9 mouse cellular contexts compared by ENCODE assay signal in the genomic region with DNA sequence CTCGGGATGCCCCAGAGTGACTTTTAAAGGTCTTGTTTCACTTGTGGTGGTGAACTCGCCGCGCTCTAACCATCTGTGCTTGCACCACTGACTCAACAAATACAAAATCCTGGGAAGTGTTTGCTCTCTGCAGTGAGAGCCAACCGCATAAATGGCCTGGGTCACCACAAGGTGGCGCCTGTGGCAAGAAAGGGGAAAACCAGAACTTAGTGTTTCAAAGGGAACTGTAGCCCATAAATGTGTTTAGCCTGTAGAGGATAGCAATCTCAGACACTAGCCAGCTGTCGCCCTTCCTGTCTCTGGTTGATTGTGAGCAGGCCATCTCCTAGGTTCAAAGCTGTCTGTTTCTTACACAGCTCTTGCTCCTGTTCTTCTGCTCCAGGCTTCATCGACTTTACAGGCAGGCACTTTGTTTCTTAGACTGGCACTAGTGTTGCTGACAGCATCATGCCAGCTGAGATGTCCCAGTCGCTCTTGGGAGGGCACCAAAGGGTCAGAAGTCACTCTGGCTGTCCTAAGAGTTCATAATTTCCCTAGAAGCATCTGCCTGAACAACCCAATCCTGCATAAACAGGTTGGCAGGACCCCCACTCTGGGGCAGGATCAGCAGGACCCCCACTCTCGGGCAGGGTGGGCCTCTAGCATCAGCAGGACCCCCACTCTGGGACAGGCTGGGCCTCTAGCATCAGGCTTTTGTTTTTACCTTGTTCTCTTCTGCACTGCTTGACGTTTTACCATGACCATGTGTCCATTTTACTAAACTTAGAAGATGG. TPM values are rescaled to one million over a fixed set of nuclear protein-coding genes. Genes with fewer than 3 reads are reported as not detected.
DNase-seq lines count a peak whose midpoint lies in the region; ATAC-seq and TF ChIP-seq lines count a peak whose summit lies in the region.
"Had no signal": no experiment of that assay in that cellular context is flagged by ENCODE, and none has a peak within 500 bp of the region (broad histone marks: within the 10 kb centered on the region; RNA-seq: fewer than 3 reads in every experiment).

No protein-coding gene starts in this region.

- no peaks in the 10 kb centered on the region for H3K79me2 ChIP-seq in CH12.LX (replicated peaks; ENCODE audit: control insufficient read depth, extremely low read depth, insufficient read depth, poor library complexity, severe bottlenecking)

- H3K36me3 ChIP-seq in CH12.LX (replicated peaks in 1 of 2; ENCODE audit: control insufficient read depth in 1 of 2, insufficient read depth in 1 of 2, low read length in 1 of 2), result peaks cover 35 to 58% of the 10 kb centered on the region in 2 experiments
- peaks cover 64% of the 10 kb centered on the region for H3K36me3 ChIP-seq in forebrain, embryonic 15.5 days

- TF ChIP-seq RAD21 in CH12.LX (IDR thresholded peaks at IDR 0.05; ENCODE audit: low read depth, low read length), result peak; percentile 71

- H3K9ac ChIP-seq in CH12.LX (ENCODE audit: insufficient read depth, low read depth), result no peak overlapping the region
- H3K9ac ChIP-seq in forebrain, embryonic 15.5 days (replicated peaks), result no peak overlapping the region
- H3K9ac ChIP-seq: embryonic facial prominence, embryonic 13.5 days had no signal

- no peak overlapping the region for H3K4me2 ChIP-seq in CH12.LX (ENCODE audit: insufficient read depth, low read depth, poor library complexity, severe bottlenecking)
- no peak overlapping the region for H3K4me2 ChIP-seq in forebrain, embryonic 15.5 days (replicated peaks)
- H3K4me2 ChIP-seq: embryonic facial prominence, embryonic 13.5 days had no signal

- peak; percentile 54 to 88 for TF ChIP-seq CTCF in CH12.LX (conservative IDR thresholded peaks at IDR 0.05 in 1 of 2, IDR thresholded peaks at IDR 0.05 in 1 of 2; ENCODE audit: low read depth in 2 of 2, low read length in 2 of 2)
- peak; percentile 88 for TF ChIP-seq CTCF in lung, adult 2 months (IDR thresholded peaks at IDR 0.05; ENCODE audit: insufficient read depth, low read length)
- peak; percentile 58 for TF ChIP-seq CTCF in olfactory bulb, adult 2 months (IDR thresholded peaks at IDR 0.05; ENCODE audit: insufficient read depth, low read depth, low read length)

- WGBS in forebrain, embryonic 15.5 days, result 53% methylated on average over 11 of the region's 11 CpGs
- 43% methylated on average over 11 of the region's 11 CpGs for WGBS in lung, adult 2 months
- 39% methylated on average over 11 of the region's 11 CpGs for WGBS in olfactory bulb, adult 2 months

- H3K4me3 ChIP-seq in CH12.LX (replicated peaks in 1 of 3; ENCODE audit: low read depth in 2 of 3, low read length in 2 of 3, poor library complexity in 1 of 3), result no peak overlapping the region
- H3K4me3 ChIP-seq in forebrain, embryonic 15.5 days, result no peak overlapping the region
- no peak overlapping the region for H3K4me3 ChIP-seq in lung, adult 2 months (replicated peaks; ENCODE audit: extremely low read depth, low read depth, low read length)
- no peak overlapping the region for H3K4me3 ChIP-seq in olfactory bulb, adult 2 months (ENCODE audit: insufficient read depth, low read depth, low read length)
- H3K4me3 ChIP-seq: embryonic facial prominence, embryonic 13.5 days had no signal

- intact Hi-C loops in heart, postnatal 36 days (cut with DNase I), result loop anchor here (1.0 to 5.0 kb wide), 2 partner anchors 43 to 76 kb away; a partner anchor contains a TSS

- dilution Hi-C loops in CH12.LX (cut with MboI; ENCODE audit: extremely low pct_ligation_motif_present, extremely low pct_unique_long_range_greater_than_20kb, low sequenced_read_pairs), result no loop called here

- peaks cover 3 to 17% of the 10 kb centered on the region in 2 experiments for H3K4me1 ChIP-seq in CH12.LX (ENCODE audit: control insufficient read depth in 1 of 2, insufficient read depth in 2 of 2)
- peaks cover 18% of the 10 kb centered on the region for H3K4me1 ChIP-seq in forebrain, embryonic 15.5 days
- no peaks in the 10 kb centered on the region for H3K4me1 ChIP-seq in lung, adult 2 months (ENCODE audit: control insufficient read depth, insufficient read depth, low read length)
- H3K4me1 ChIP-seq in olfactory bulb, adult 2 months (ENCODE audit: control insufficient read depth, insufficient read depth, low read length), result peaks cover 4% of the 10 kb centered on the region; the same call in 1 of the 2 replicates
- H3K4me1 ChIP-seq: embryonic facial prominence, embryonic 13.5 days had no signal

- H3K9me3 ChIP-seq in CH12.LX (replicated peaks; ENCODE audit: low read length), result no peaks in the 10 kb centered on the region
- no peaks in the 10 kb centered on the region for H3K9me3 ChIP-seq in forebrain, embryonic 15.5 days
- H3K9me3 ChIP-seq: embryonic facial prominence, embryonic 13.5 days had no signal

- no peak overlapping the region for H3K27ac ChIP-seq in CH12.LX (ENCODE audit: insufficient read depth, low read depth)
- no peak overlapping the region for H3K27ac ChIP-seq in forebrain, embryonic 15.5 days (replicated peaks)
- no peak overlapping the region for H3K27ac ChIP-seq in olfactory bulb, adult 2 months (ENCODE audit: insufficient read depth, low read depth, low read length)
- H3K27ac ChIP-seq: embryonic facial prominence, embryonic 13.5 days had no signal

- TF ChIP-seq POLR2A in CH12.LX (IDR thresholded peaks at IDR 0.05; ENCODE audit: low read depth, low read length), result no peak
- no peak for TF ChIP-seq POLR2A in lung, adult 2 months (IDR thresholded peaks at IDR 0.05; ENCODE audit: borderline replicate concordance, extremely low read depth, low read depth, low read length)
- TF ChIP-seq POLR2A in olfactory bulb, adult 2 months (IDR thresholded peaks at IDR 0.05; ENCODE audit: insufficient read depth, low read depth, low read length), result no peak

- no peaks in the 10 kb centered on the region for H3K27me3 ChIP-seq in CH12.LX (replicated peaks)
- H3K27me3 ChIP-seq in forebrain, embryonic 15.5 days, result no peaks in the 10 kb centered on the region
- H3K27me3 ChIP-seq: embryonic facial prominence, embryonic 13.5 days had no signal

- in situ Hi-C loops in CH12.LX (cut with MboI; ENCODE audit: low pct_ligation_motif_present, low pct_unique_long_range_greater_than_20kb, low sequenced_read_pairs), result no loop called here

- peak; percentile 70 for DNase-seq in CH12.LX (ENCODE audit: extremely low read depth)
- peak; percentile 76 to 86 for DNase-seq in heart, postnatal 36 days
- peak; percentile 82 for DNase-seq in layer of hippocampus, adult 11-12 months (ENCODE audit: low spot score)
- DNase-seq in lung, adult 2 months, result peak; percentile 78
- peak; percentile 59 for DNase-seq in testis, postnatal 14 days (ENCODE audit: low spot score)

- TF ChIP-seq EP300 in CH12.LX (IDR thresholded peaks at IDR 0.05; ENCODE audit: low read length), result no peak

- peak; percentile 85 for ATAC-seq in cerebellum, adult (ENCODE audit: insufficient number of reproducible peaks, low FRiP score, low TSS enrichment)
- ATAC-seq in forebrain, embryonic 15.5 days (replicated peaks), result peak; percentile 63

TF ChIP-seq in CH12.LX, 34 proteins besides CTCF, POLR2A, EP300 and RAD21:
- TF ChIP-seq ETS1 (conservative IDR thresholded peaks at IDR 0.05; ENCODE audit: low read depth, low read length) (no peak), PAX5 (IDR thresholded peaks at IDR 0.05; ENCODE audit: low read length) (no peak), NELFE (IDR thresholded peaks at IDR 0.05; ENCODE audit: low read depth, low read length) (0 out of 2 replicates have a peak, but pooled peaks have one; percentile 17), ZC3H11A (IDR thresholded peaks at IDR 0.05; ENCODE audit: low read depth, low read length) (peak; percentile 29; the same call in 1 of the 2 replicates), SMC3 (IDR thresholded peaks at IDR 0.05; ENCODE audit: low read depth, low read length) (peak; percentile 90), BHLHE40 (IDR thresholded peaks at IDR 0.05; ENCODE audit: low read depth, low read length) (no peak)
TF ChIP-seq in CH12.LX: peak in this region for 3.

RNA-seq across cellular contexts. Expression of a gene that starts 13.2 kb away (rescaled TPM):
- total RNA-seq in CH12.LX (2012; rRNA removed) (36.5 and 39.1 TPM in 2 replicates), CH12.LX (2014; rRNA removed) (71.9 and 74.7 TPM in 2 replicates)
- 46.0 and 47.3 TPM in 2 replicates for polyA plus RNA-seq in CH12.LX (2012; ENCODE audit: insufficient read length, low read depth)
- 88.5 and 90.3 TPM in 2 replicates for polyA plus RNA-seq in forebrain, embryonic 15.5 days (2015; fragmentation: Nextera tagmentation; extraction: Ambion mirVana)
- 1 to 10 TPM; 8.1 to 9.5 TPM for total RNA-seq in heart, postnatal 36 days (2021)
- 34.3 and 59.7 TPM in 2 replicates for polyA plus RNA-seq in lung, adult 2 months (2012; rRNA removed)
- polyA plus RNA-seq in olfactory bulb, adult 2 months (2012; ENCODE audit: insufficient read depth, insufficient read length, low replicate concordance, missing spikeins), result not detected in 2 replicates

RNA-seq across cellular contexts. Expression of a gene that starts 13.4 kb away (rescaled TPM):
- total RNA-seq in CH12.LX (2012; rRNA removed), result 0.29 and 0.30 TPM in 2 replicates
- 0.19 TPM in 1 of 2 replicates, not detected in the other for total RNA-seq in CH12.LX (2014; rRNA removed)
- 0.14 TPM in 1 of 2 replicates, not detected in the other for polyA plus RNA-seq in CH12.LX (2012; ENCODE audit: insufficient read length, low read depth)
- polyA plus RNA-seq in forebrain, embryonic 15.5 days (2015; fragmentation: Nextera tagmentation; extraction: Ambion mirVana), result 0.33 and 0.34 TPM in 2 replicates
- total RNA-seq in heart, postnatal 36 days (2021), result not detected
- 1.3 and 1.8 TPM in 2 replicates for polyA plus RNA-seq in lung, adult 2 months (2012; rRNA removed)
- not detected in 2 replicates for polyA plus RNA-seq in olfactory bulb, adult 2 months (2012; ENCODE audit: insufficient read depth, insufficient read length, low replicate concordance, missing spikeins)

RNA-seq across cellular contexts. Expression of a gene that starts 42.4 kb away (rescaled TPM):
- 1.3 and 1.7 TPM in 2 replicates for total RNA-seq in CH12.LX (2012; rRNA removed)
- 1.5 and 1.6 TPM in 2 replicates for total RNA-seq in CH12.LX (2014; rRNA removed)
- 1.8 TPM in 2 replicates for polyA plus RNA-seq in CH12.LX (2012; ENCODE audit: insufficient read length, low read depth)
- 3.9 and 4.2 TPM in 2 replicates for polyA plus RNA-seq in forebrain, embryonic 15.5 days (2015; fragmentation: Nextera tagmentation; extraction: Ambion mirVana)
- total RNA-seq in heart, postnatal 36 days (2021), result 1 to 10 TPM; 4.3 to 5.4 TPM
- polyA plus RNA-seq in lung, adult 2 months (2012; rRNA removed), result 3.2 and 3.6 TPM in 2 replicates
- polyA plus RNA-seq in olfactory bulb, adult 2 months (2012; ENCODE audit: insufficient read depth, insufficient read length, low replicate concordance, missing spikeins), result not detected in 2 replicates
